Mouse (Mus musculus) urinary bladder, postnatal 25 days (tissue): ENCODE results near the gene Pth1r.

Experiments
- DNase-seq: peaks from one replicate; pipeline ENCODE4 v3.0.0; 2022; ENCODE audit warnings: low spot score

Gene Pth1r

GRCm38 (mm10) chr9:110716775-110717174 lies 30.2 kb downstream of the Pth1r start:
- peak; percentile 46 for DNase-seq

GRCm38 (mm10) chr9:110715426-110715825 lies 31.5 kb downstream of the Pth1r start:
- DNase-seq = no peak

GRCm38 (mm10) chr9:110713389-110713788 lies 33.6 kb downstream of the Pth1r start:
- no peak for DNase-seq

- no peak for DNase-seq
These were observed 34.4 kb downstream of the Pth1r start for GRCm38 (mm10) chr9:110712545-110712944.

GRCm38 (mm10) chr9:110711996-110712395 lies 34.9 kb downstream of the Pth1r start:
- no peak for DNase-seq

- DNase-seq = no peak
These were observed 35.4 kb downstream of the Pth1r start for GRCm38 (mm10) chr9:110711532-110711931.

GRCm38 (mm10) chr9:110709640-110710258 lies 37.2 kb downstream of the Pth1r start:
- DNase-seq = peak; percentile 68

GRCm38 (mm10) chr9:110706784-110707183 lies 40.2 kb downstream of the Pth1r start:
- no peak for DNase-seq

- DNase-seq = no peak
These were observed 43.0 kb downstream of the Pth1r start for GRCm38 (mm10) chr9:110703951-110704350.

- no peak for DNase-seq
These were observed 44.1 kb downstream of the Pth1r start for GRCm38 (mm10) chr9:110702848-110703247.

- DNase-seq = no peak
These were observed 45.6 kb downstream of the Pth1r start for GRCm38 (mm10) chr9:110701114-110702032.

- no peak for DNase-seq
These were observed 47.4 kb downstream of the Pth1r start for GRCm38 (mm10) chr9:110699574-110699973.

- DNase-seq = no peak
These were observed 49.5 kb downstream of the Pth1r start for GRCm38 (mm10) chr9:110697465-110697864.

GRCm38 (mm10) chr9:110696427-110696826 lies 50.5 kb downstream of the Pth1r start:
- no peak for DNase-seq

- no peak for DNase-seq
These were observed 51.7 kb downstream of the Pth1r start for GRCm38 (mm10) chr9:110695165-110695755.

- no peak for DNase-seq
These were observed 57.6 kb downstream of the Pth1r start for GRCm38 (mm10) chr9:110689261-110689779.

- DNase-seq = no peak
These were observed 59.1 kb downstream of the Pth1r start for GRCm38 (mm10) chr9:110687846-110688245.

- DNase-seq = no peak
These were observed 59.9 kb downstream of the Pth1r start for GRCm38 (mm10) chr9:110687061-110687460.

GRCm38 (mm10) chr9:110686472-110686871 lies 60.5 kb downstream of the Pth1r start:
- no peak for DNase-seq

GRCm38 (mm10) chr9:110685591-110685990 lies 61.4 kb downstream of the Pth1r start:
- no peak for DNase-seq

GRCm38 (mm10) chr9:110685187-110685586 lies 61.8 kb downstream of the Pth1r start:
- no peak for DNase-seq

- peak; percentile 77 for DNase-seq
These were observed 62.7 kb downstream of the Pth1r start for GRCm38 (mm10) chr9:110684100-110684831.
